Mouse (Mus musculus) heart, adult 2 months (tissue): ENCODE measurements around the gene Txn1. TPM values are rescaled to one million over a fixed set of nuclear protein-coding genes. Genes with fewer than 3 reads are reported as not detected.
A peak's percentile ranks its signal among the peaks of the same experiment; 100 is the strongest.

Experiments
- DNase-seq, 2 experiments: peaks; one replicate each; pipeline ENCODE4 v3.0.0; 2021
- H3K27ac ChIP-seq: fragments of 200-600 bp; 2 replicates; pipeline ENCODE4 v1.8.1; 2022
- H3K27me3 ChIP-seq: fragments of 200-500 bp; 2 replicates; pipeline ENCODE4 v1.6.1; 2012; ENCODE audit warnings: mild to moderate bottlenecking, low read length, inconsistent platforms, mixed read lengths; ENCODE audit not compliant: control insufficient read depth, insufficient read depth
- H3K36me3 ChIP-seq: fragments of 200-500 bp; 2 replicates; pipeline ENCODE4 v1.6.1; 2012; ENCODE audit warnings: low read length, inconsistent platforms; ENCODE audit not compliant: control insufficient read depth, insufficient read depth
- H3K4me1 ChIP-seq: fragments of 200-500 bp; 2 replicates; pipeline ENCODE4 v1.6.1; 2011; ENCODE audit warnings: low read length; ENCODE audit not compliant: control insufficient read depth, insufficient read depth
- H3K4me3 ChIP-seq: fragments of 200-600 bp; 2 replicates; pipeline ENCODE4 v1.8.1; 2022
- H3K79me2 ChIP-seq: fragments of 200-500 bp; replicated peaks from 2 replicates; pipeline ENCODE4 v1.6.1; 2012; ENCODE audit warnings: mild to moderate bottlenecking, inconsistent platforms, low read length, moderate library complexity, mixed read lengths; ENCODE audit not compliant: control insufficient read depth, insufficient read depth
- H3K9ac ChIP-seq: fragments of 200-500 bp; 2 replicates; pipeline ENCODE4 v1.6.1; 2012; ENCODE audit warnings: low read depth, mild to moderate bottlenecking, control low read depth, inconsistent platforms, low read length, mixed read lengths
- CTCF ChIP-seq: fragments of 200-600 bp; IDR thresholded peaks from 2 replicates; pipeline ENCODE4 v1.8.1; 2022; ENCODE audit warnings: antibody characterized with exemption, mild to moderate bottlenecking, moderate library complexity
- EP300 ChIP-seq: fragments of 200-500 bp; IDR thresholded peaks from 2 replicates; pipeline ENCODE4 v1.6.1; 2011; ENCODE audit warnings: low read depth, low read length, control low read depth; ENCODE audit not compliant: insufficient read depth
- POLR2A ChIP-seq: fragments of 200-500 bp; IDR thresholded peaks from 2 replicates; pipeline ENCODE4 v1.6.1; 2011; ENCODE audit warnings: mild to moderate bottlenecking, low read depth, low read length, control low read depth; ENCODE audit not compliant: insufficient read depth
- WGBS: fragments of 180-500 bp; shearing (Covaris S2); methylation state at CpG from one replicate; pipeline ENCODE4 v1.1.7; 2018; 5-methylcytosine and 5-hydroxymethylcytosine counted together
- intact Hi-C: fragments of 180-260 bp; cut with DNase I; formaldehyde crosslinking; loops from one replicate; pipeline ENCODE4 v1.15.1; 2025
- polyA plus RNA-seq: library from polyadenylated mRNA; depleted of rRNA; stranded (reverse); fragments of >200 nt; gene quantifications from 2 replicates; pipeline ENCODE4 v1.2.3, GENCODE M21; 2012
- total RNA-seq, 2 experiments: library from RNA; stranded (reverse); gene quantifications; 2 replicates each; pipeline ENCODE4 v1.2.3; 2021

Gene Txn1
- total and polyA plus RNA-seq, 3 experiments, result 76.5 to 119 (median 108) TPM

DNA sequence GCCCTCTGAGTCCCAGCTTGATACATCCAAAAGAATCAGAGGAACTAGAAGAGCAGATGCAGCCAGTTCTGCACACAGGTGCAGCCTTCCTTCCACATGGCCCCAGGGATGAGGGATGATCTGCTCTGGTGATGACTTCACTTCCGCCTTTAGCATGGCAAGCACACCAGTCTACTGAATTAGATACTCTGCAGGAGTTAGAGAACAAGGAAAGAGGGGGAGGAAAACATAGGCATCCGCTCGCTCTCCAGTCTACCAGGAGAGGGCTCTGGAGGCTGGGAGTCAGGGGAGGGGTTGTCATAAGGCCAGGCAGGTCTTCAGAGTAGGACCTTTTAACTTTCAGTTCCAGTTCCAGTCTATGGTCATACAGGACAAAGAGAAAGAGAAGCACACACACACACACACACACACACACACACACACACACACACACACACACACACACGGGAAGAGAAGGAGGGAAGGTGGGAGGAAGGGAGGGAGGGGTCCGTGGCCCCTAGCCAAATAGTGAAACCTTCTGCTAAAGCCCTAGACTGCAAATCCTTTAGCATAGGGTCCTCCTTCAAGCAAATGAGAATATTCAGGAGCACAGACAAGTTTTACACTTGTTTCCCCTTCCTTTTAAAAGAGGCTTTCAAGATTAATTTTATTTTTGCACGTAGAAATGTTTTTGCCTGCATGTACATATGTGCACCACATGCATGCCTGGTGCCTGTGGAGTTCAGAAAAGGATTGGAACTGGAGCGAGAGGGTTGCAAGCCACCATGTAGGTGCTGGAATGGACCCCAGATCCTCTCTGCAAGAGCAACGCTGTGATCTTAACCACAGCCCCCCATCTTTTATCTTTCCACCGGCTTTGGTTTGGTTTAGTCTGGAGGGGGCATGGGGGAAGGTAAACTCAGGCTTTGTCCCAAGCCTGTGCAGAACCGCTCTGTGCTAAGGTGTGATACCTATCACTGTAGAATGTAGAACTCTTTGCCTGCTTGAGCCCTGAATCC, 41.7 kb downstream of the Txn1 start:
- H3K4me3 ChIP-seq, result no peak overlapping the region
- 60% methylated on average over 10 of the region's 10 CpGs for WGBS
- no peak for TF ChIP-seq POLR2A
- 0 out of 2 replicates have a peak, but pooled peaks have one; percentile 7 for TF ChIP-seq CTCF

DNA sequence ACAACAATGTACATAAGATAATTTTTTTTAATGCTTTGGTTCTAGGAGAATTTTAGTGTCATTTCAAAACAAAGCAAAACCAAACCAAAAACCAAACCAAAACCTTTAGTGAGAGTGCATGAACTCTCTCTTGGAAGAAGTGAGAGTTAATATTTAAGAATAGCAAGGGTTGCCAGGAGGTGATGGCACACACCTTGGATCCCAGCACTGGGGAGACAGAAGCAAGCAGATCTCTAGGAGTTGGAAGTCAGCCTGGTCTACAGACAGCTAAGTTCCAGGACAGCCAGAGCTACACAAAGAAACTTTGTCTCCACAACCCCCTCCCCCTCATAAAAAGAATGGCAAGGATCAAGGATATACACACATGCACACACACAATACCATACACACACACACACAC, 43.2 kb downstream of the Txn1 start:
- H3K4me1 ChIP-seq, result no peaks in the 10 kb centered on the region
- no peaks in the 10 kb centered on the region for H3K27me3 ChIP-seq
- intact Hi-C loops, result no loop called here
- H3K79me2 ChIP-seq, result no peaks in the 10 kb centered on the region
- H3K4me3 ChIP-seq, result no peak overlapping the region
- H3K36me3 ChIP-seq, result no peaks in the 10 kb centered on the region
- H3K27ac ChIP-seq, result no peak overlapping the region
- TF ChIP-seq EP300 (no peak), CTCF (no peak), POLR2A (no peak)
- DNase-seq, result no peak
- no peak overlapping the region for H3K9ac ChIP-seq

More for the DNA sequence above, 41.7 kb downstream of the Txn1 start:
- Histone ChIP-seq H3K79me2 (no peaks in the 10 kb centered on the region), H3K27ac (no peak overlapping the region), H3K4me1 (no peaks in the 10 kb centered on the region), H3K9ac (no peak overlapping the region), H3K36me3 (no peaks in the 10 kb centered on the region), H3K27me3 (no peaks in the 10 kb centered on the region)
- intact Hi-C loops, result no loop called here
- no peak for DNase-seq

DNA sequence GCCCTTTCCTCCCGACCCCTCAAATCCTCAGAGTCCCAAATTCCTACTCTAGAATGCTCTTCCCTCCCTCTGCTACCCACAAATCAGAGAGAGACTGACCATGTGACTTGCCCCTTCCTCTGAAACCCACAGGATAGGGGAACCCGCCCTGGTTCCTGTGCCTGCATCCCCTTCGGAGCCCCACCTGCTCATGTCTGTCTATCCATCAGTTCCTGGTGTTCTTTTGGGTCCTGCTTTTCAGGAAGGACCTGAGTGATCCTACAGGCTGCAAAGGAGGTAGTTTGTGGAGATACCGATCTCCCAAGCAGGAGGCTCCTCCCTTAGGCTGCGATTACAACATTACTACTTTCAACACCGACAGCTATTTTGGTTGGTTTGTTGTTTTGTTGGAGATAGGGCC, 47.4 kb downstream of the Txn1 start:
- intact Hi-C loops, result loop anchor here (10.0 kb wide), 3 partner anchors 346 to 534 kb away; no protein-coding TSS in a partner anchor
- no peaks in the 10 kb centered on the region for H3K36me3 ChIP-seq
- TF ChIP-seq CTCF (no peak), POLR2A (no peak), EP300 (no peak)
- no peaks in the 10 kb centered on the region for H3K79me2 ChIP-seq
- no peak overlapping the region for H3K27ac ChIP-seq
- no peak overlapping the region for H3K4me3 ChIP-seq
- no peaks in the 10 kb centered on the region for H3K4me1 ChIP-seq
- WGBS, result 51% methylated on average over 6 of the region's 6 CpGs
- DNase-seq, result no peak
- H3K27me3 ChIP-seq, result no peaks in the 10 kb centered on the region
- H3K9ac ChIP-seq, result no peak overlapping the region

DNA sequence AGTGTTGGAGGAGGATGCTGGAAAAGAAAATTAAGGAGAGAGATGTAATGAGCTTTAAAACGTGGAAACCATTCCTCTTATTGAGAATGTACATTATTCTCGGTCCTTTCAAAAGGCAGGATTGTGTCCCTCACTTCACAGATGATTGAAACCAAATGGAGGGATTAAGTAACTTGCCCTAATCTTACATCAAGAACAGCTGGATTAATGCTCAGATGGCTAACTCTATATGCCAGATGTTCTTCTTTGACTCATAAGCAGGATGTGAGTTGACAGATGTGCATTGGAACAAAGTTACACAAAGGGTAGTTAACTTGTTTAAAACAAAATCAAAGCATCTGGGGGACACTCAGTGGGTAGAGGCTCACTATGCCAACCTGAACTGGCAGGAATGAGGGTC, 49.5 kb downstream of the Txn1 start:
- H3K27me3 ChIP-seq, result no peaks in the 10 kb centered on the region
- H3K27ac ChIP-seq, result no peak overlapping the region
- no peaks in the 10 kb centered on the region for H3K79me2 ChIP-seq
- H3K9ac ChIP-seq, result no peak overlapping the region
- no peaks in the 10 kb centered on the region for H3K36me3 ChIP-seq
- whole genome bisulfite sequencing, result 47% methylated on average over 2 of the region's 2 CpGs
- no peak overlapping the region for H3K4me3 ChIP-seq
- no peak for TF ChIP-seq EP300
- no peak for TF ChIP-seq POLR2A
- no peak for TF ChIP-seq CTCF
- no peak for DNase-seq
- H3K4me1 ChIP-seq, result no peaks in the 10 kb centered on the region
- intact Hi-C loops, result loop anchor here (10.0 kb wide), 3 partner anchors 348 to 532 kb away; no protein-coding TSS in a partner anchor

DNA sequence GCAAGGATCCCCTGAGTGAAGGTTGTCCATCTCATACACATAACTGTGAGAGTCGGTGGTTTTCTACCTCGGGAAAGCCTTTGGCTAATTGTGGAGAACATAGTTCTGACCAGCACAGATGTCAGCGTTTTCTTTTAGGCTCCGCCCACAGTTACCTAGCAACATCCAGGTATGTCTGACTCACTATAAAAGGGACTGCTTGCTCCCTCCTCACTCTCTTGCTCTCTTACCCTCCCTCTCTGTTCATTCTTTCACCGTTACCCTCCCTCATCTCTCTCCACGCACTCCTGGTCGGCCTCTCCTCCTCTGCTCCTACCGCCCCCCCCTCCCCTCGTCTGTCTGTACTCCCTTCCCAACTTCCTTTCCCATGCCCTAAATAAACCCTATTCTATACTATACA, 51.6 kb downstream of the Txn1 start:
- intact Hi-C loops, result loop anchor here (1.0 to 10.0 kb wide), 6 partner anchors 24 to 530 kb away; no protein-coding TSS in a partner anchor
- TF ChIP-seq CTCF (no peak), EP300 (no peak), POLR2A (no peak)
- Histone ChIP-seq H3K4me3 (no peak overlapping the region), H3K9ac (no peak overlapping the region), H3K27ac (no peak overlapping the region), H3K4me1 (no peaks in the 10 kb centered on the region), H3K36me3 (no peaks in the 10 kb centered on the region), H3K79me2 (no peaks in the 10 kb centered on the region), H3K27me3 (no peaks in the 10 kb centered on the region)
- DNase-seq, result no peak
- WGBS, result 32% methylated on average over 9 of the region's 9 CpGs

DNA sequence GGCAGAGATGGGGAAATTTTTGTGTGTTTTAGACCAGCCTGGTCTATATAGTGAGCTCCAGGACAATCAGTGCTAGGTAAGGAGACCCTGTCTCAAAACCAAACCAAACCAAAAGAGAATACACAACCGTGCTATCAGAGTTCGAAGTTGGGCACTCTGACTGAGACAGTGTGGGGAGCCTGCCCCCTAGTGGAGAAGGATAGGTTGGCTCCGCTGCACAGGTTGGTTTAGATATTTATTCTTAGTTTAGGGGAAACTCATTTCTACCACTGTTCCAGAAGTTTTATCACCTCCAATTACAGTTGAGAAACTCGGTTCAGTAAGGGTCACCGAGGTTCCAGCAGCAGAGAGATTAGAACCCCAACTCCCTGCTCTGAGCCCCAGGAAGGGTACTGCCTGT, 52.0 kb downstream of the Txn1 start:
- no peaks in the 10 kb centered on the region for H3K4me1 ChIP-seq
- TF ChIP-seq EP300 (peak; percentile 75; the same call in 1 of the 2 replicates), CTCF (peak; percentile 93), POLR2A (no peak)
- H3K36me3 ChIP-seq, result no peaks in the 10 kb centered on the region
- peak; percentile 60 to 79 for DNase-seq
- no peaks in the 10 kb centered on the region for H3K79me2 ChIP-seq
- H3K27ac ChIP-seq, result no peak overlapping the region
- no peak overlapping the region for H3K9ac ChIP-seq
- WGBS, result 3% methylated on average over 5 of the region's 5 CpGs
- no peaks in the 10 kb centered on the region for H3K27me3 ChIP-seq
- H3K4me3 ChIP-seq, result no peak overlapping the region
- intact Hi-C loops, result loop anchor here (1.0 to 10.0 kb wide), 6 partner anchors 23 to 529 kb away; no protein-coding TSS in a partner anchor
